Mouse (Mus musculus) CH12.LX (cell line): Measurements from ENCODE around the gene Siah3.

Experiments used
- BHLHE40 ChIP-seq: IDR thresholded peaks from 2 replicates; pipeline ENCODE4 v1.6.1; 2011; ENCODE audit warnings: mild to moderate bottlenecking, low read depth, low read length, improper control_type of control experiment
- CTCF ChIP-seq, 2 experiments: IDR thresholded peaks in 1 of 2; conservative IDR thresholded peaks in 1 of 2; 2 replicates each; pipeline ENCODE4 v1.5.1; 2011 to 2012; ENCODE audit warnings: low read depth in 2 of 2, low read length in 2 of 2, improper control_type of control experiment in 1 of 2, inconsistent platforms in 1 of 2, mild to moderate bottlenecking in 1 of 2, moderate library complexity in 1 of 2
- EP300 ChIP-seq: IDR thresholded peaks from 2 replicates; pipeline ENCODE4 v1.6.1; 2011; ENCODE audit warnings: low read length, improper control_type of control experiment
- MAFK ChIP-seq: IDR thresholded peaks from 2 replicates; pipeline ENCODE4 v1.6.1; 2011; ENCODE audit warnings: low read length, improper control_type of control experiment; ENCODE audit not compliant: insufficient replicate concordance
- MAX ChIP-seq: IDR thresholded peaks from 2 replicates; pipeline ENCODE4 v1.6.1; 2011; ENCODE audit warnings: low read length, improper control_type of control experiment
- MXI1 ChIP-seq: IDR thresholded peaks from 2 replicates; pipeline ENCODE4 v1.6.1; 2011; ENCODE audit warnings: mild to moderate bottlenecking, low read depth, low read length, improper control_type of control experiment
- POLR2A ChIP-seq: IDR thresholded peaks from 2 replicates; pipeline ENCODE4 v1.6.1; 2011; ENCODE audit warnings: low read depth, mild to moderate bottlenecking, improper control_type of control experiment, low read length
- RAD21 ChIP-seq: IDR thresholded peaks from 2 replicates; pipeline ENCODE4 v1.6.1; 2011; ENCODE audit warnings: low read depth, mild to moderate bottlenecking, low read length, improper control_type of control experiment, moderate library complexity
- SMC3 ChIP-seq: IDR thresholded peaks from 2 replicates; pipeline ENCODE4 v1.6.1; 2011; ENCODE audit warnings: low read depth, low read length, improper control_type of control experiment
- TBP ChIP-seq: conservative IDR thresholded peaks from 2 replicates; pipeline ENCODE4 v1.6.1; 2011; ENCODE audit warnings: low read depth, low read length, improper control_type of control experiment
- USF2 ChIP-seq: conservative IDR thresholded peaks from 2 replicates; pipeline ENCODE4 v1.6.1; 2011; ENCODE audit warnings: low read depth, low read length, improper control_type of control experiment
- ZKSCAN1 ChIP-seq: IDR thresholded peaks from 2 replicates; pipeline ENCODE4 v1.6.1; 2012; ENCODE audit warnings: low read depth, inconsistent platforms, low read length, improper control_type of control experiment, borderline replicate concordance

DNA sequence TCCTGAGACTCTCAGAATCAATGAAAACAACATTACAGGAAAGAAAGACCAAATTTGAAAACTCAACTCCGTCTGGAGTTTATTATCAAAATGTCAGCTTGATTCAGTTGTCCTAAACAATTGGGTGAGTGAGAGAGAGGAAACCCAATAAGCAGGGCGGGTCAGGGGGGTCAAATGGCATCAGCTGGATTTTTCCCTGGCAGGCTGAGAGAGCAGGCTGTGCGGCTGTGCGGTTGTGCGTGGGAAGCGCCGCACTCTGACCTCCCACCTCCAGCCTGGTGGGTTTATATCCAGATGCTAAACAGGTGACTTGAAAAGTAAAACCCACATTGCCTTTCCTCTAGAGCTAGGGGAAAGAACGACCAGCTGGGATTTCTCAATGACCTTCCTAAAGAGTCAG lies 85.9 kb downstream of the Siah3 start:
- no peak for TF ChIP-seq ZKSCAN1
- no peak for TF ChIP-seq SMC3
- TF ChIP-seq CTCF (conservative IDR thresholded peaks at IDR 0.05 in 1 of 2, IDR thresholded peaks at IDR 0.05 in 1 of 2; ENCODE audit: low read depth in 2 of 2, low read length in 2 of 2) = no peak
- TF ChIP-seq RAD21 = no peak
- no peak for TF ChIP-seq BHLHE40
- TF ChIP-seq POLR2A = no peak
- TF ChIP-seq MAFK = no peak
- TF ChIP-seq MAX = no peak
- no peak for TF ChIP-seq EP300
- TF ChIP-seq TBP = no peak
- no peak for TF ChIP-seq USF2
- no peak for TF ChIP-seq MXI1
